Mouse (Mus musculus) kidney, postnatal 0 days (tissue): ENCODE data around the gene Scgb2b12. TPM values are rescaled to one million over a fixed set of nuclear protein-coding genes. Genes with fewer than 3 reads are reported as not detected.
"Not testable (repeated sequence)": the region's sequence is repeated elsewhere in the genome, so short reads cannot be mapped to it uniquely, and the experiment has no call there.

Experiments used
- ATAC-seq: fragments of 200-750 bp; cut with Nextera tagmentation; replicated peaks from 2 replicates; pipeline ENCODE4 v1.8.0; 2017; ENCODE audit warnings: low read depth, moderate number of reproducible peaks, moderate TSS enrichment, moderate library complexity; ENCODE audit not compliant: low FRiP score
- DNase-seq: peaks from one replicate; pipeline ENCODE4 v3.0.0-alpha.2; 2016; ENCODE audit warnings: low spot score
- H3K27ac ChIP-seq: fragments of 300-500 bp; sonication (generic); 2 replicates; pipeline ENCODE4 v1.5.1; 2014; ENCODE audit warnings: mild to moderate bottlenecking
- H3K27me3 ChIP-seq: fragments of 300-500 bp; sonication (generic); 2 replicates; pipeline ENCODE4 v1.6.1; 2014; ENCODE audit warnings: low read length, mixed read lengths; ENCODE audit not compliant: insufficient read depth
- H3K36me3 ChIP-seq: fragments of 300-500 bp; sonication (generic); 2 replicates; pipeline ENCODE4 v1.6.1; 2014; ENCODE audit warnings: low read length, mixed read lengths; ENCODE audit not compliant: insufficient read depth
- H3K4me1 ChIP-seq: fragments of 300-500 bp; sonication (generic); replicated peaks from 2 replicates; pipeline ENCODE4 v1.6.1; 2014; ENCODE audit warnings: antibody characterized with exemption, low read length, mixed read lengths; ENCODE audit not compliant: insufficient read depth
- H3K4me2 ChIP-seq: fragments of 300-500 bp; sonication (generic); 2 replicates; pipeline ENCODE4 v1.6.1; 2014; ENCODE audit warnings: mild to moderate bottlenecking, low read length, moderate library complexity, mixed read lengths
- H3K4me3 ChIP-seq: fragments of 300-500 bp; sonication (generic); replicated peaks from 2 replicates; pipeline ENCODE4 v1.5.1; 2014; ENCODE audit warnings: low read depth, low read length
- H3K9ac ChIP-seq: fragments of 300-500 bp; sonication (generic); 2 replicates; pipeline ENCODE4 v1.6.1; 2014; ENCODE audit warnings: low read depth, low read length
- H3K9me3 ChIP-seq: fragments of 300-500 bp; sonication (generic); replicated peaks from 2 replicates; pipeline ENCODE4 v1.6.1; 2016; ENCODE audit warnings: low read length, inconsistent platforms, mixed read lengths
- WGBS: fragments of 180-500 bp; shearing (Covaris S2); extraction: QIAGEN DNeasy Blood & Tissue Kit; methylation state at CpG from one replicate; pipeline ENCODE4 v1.1.7; 2014; 5-methylcytosine and 5-hydroxymethylcytosine counted together
- polyA plus RNA-seq: library from polyadenylated mRNA; unstranded; fragments of >200 nt; fragmentation: Nextera tagmentation; extraction: Ambion mirVana; gene quantifications from 2 replicates; pipeline ENCODE4 v1.2.1, GENCODE M21; 2015

Gene Scgb2b12
- polyA plus RNA-seq: not detected in 2 replicates

- not testable (repeated sequence) for H3K9ac ChIP-seq, H3K36me3 ChIP-seq, H3K4me2 ChIP-seq, H3K4me3 ChIP-seq, H3K4me1 ChIP-seq, ATAC-seq, DNase-seq, H3K27me3 ChIP-seq, H3K9me3 ChIP-seq, H3K27ac ChIP-seq
- WGBS: 100% methylated on average over 1 of the region's 1 CpGs
Observed at GRCm38 (mm10) chr7:32327145-32327544, at the start of gene Scgb2b12. TSS of gene Scgb2b12 (minus strand) at chr7:32327245.

GRCm38 (mm10) chr7:32333882-32334281 is 6.8 kb upstream of the Scgb2b12 start, which contains the start of gene Scgb1b12:
TSS of gene Scgb1b12 (plus strand) at chr7:32334182.
- H3K9ac ChIP-seq, ATAC-seq, H3K9me3 ChIP-seq, H3K4me1 ChIP-seq, H3K4me2 ChIP-seq, H3K36me3 ChIP-seq, H3K27me3 ChIP-seq, H3K27ac ChIP-seq, H3K4me3 ChIP-seq, DNase-seq: not testable (repeated sequence)
- 81% methylated on average over 2 of the region's 3 CpGs for WGBS

Other genes starting within 250 kb of the Scgb2b12 start
- not detected in 2 replicates for gene Scgb1b10, start 226.4 kb downstream of the Scgb2b12 start, polyA plus RNA-seq
- not detected in 2 replicates for gene Scgb2b11, start 116.1 kb downstream of the Scgb2b12 start, polyA plus RNA-seq
- gene Scgb1b11, start 104.4 kb downstream of the Scgb2b12 start, polyA plus RNA-seq: not detected in 2 replicates
- not detected in 2 replicates for gene Scgb1b12, start 6.9 kb upstream of the Scgb2b12 start, polyA plus RNA-seq
- not detected in 2 replicates for gene Scgb1b29, start 114.3 kb upstream of the Scgb2b12 start, polyA plus RNA-seq